Mouse (Mus musculus) lung, postnatal 10 days (tissue): ENCODE data around the gene Olfr922.

Source experiments
- DNase-seq: peaks from one replicate; pipeline ENCODE4 v3.0.0; 2021

Olfr922 gene

DNA sequence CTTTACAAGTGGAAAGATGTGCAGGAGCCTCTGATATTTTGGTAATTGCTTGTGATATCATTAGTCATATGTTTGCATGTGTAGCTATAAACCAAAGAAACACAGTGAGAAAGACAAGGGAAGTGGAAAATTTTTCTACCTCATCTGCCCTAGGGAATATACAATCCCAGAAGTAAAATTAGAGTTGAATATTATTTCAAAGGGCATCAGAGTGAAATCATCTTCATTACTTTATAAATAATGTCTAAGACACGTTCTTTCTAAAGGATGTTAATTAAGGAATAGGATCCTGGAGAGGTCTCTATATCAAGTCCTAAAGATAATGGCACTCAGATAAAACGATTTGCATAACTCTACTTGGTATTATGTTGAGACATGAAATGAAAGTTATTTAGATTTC lies at the start of gene Olfr922:
TSS of gene Olfr922 (plus strand) at position 301 of the 400 bp plus-strand sequence.
- DNase-seq: no peak

DNA sequence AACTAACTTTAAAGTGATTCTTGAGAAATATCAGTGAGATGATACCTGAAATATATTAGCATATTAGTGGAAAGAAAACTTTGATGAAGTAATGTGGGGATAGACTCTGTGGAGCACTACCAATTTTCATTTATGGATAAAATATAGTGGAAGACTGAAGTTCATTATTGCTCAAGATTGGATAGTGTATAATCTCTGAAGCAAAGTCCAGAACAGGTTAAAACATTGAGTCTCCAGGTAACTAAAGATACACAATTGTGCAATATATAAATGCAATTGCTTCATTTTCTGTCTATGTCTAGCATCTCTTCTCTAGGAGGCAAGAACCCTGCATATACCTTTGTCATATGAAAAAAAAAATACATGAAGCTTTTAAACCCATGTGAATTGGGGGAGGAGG lies 41.6 kb upstream of the Olfr922 start, which contains the start of gene Olfr921:
TSS of gene Olfr921 (plus strand) at position 301 of the 400 bp plus-strand sequence.
- no peak for DNase-seq

DNA sequence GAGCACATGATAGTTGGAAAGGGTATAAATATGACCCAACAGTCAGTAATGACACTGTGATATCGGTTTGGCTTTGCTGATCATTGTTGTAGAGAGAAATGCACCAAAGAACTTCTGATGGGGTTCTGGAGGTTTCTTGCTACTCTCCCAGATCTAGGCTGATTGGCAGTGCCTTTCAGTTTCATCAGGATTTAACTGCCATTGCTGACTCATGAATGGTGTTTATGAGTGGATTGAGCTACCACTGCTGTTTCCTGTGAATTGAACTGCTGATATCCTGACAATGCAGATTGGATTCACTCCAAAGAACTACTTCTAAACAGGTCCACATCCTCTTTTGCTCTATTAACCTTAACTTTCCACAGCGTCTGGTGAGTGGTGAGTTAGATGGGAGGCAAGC lies 21.7 kb upstream of the Olfr922 start:
- DNase-seq: no peak

DNA sequence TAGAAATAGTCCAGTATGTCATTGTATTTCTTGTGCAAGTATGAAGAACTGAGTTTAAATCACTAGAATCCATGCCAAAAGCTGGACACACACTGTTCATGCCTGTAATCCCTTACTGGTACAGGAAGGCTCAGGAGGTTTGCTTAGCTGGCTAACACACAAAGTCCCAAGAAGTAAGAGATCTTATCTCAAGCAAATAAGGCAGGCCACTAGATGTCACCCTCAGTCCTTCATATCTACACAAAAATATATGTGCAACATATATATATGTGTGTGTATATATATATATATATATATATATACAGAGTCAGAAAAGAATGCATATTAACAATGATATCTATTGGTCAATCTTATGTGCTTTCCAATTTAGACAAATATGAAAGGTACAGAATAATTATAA lies 8.7 kb upstream of the Olfr922 start:
- DNase-seq: no peak

DNA sequence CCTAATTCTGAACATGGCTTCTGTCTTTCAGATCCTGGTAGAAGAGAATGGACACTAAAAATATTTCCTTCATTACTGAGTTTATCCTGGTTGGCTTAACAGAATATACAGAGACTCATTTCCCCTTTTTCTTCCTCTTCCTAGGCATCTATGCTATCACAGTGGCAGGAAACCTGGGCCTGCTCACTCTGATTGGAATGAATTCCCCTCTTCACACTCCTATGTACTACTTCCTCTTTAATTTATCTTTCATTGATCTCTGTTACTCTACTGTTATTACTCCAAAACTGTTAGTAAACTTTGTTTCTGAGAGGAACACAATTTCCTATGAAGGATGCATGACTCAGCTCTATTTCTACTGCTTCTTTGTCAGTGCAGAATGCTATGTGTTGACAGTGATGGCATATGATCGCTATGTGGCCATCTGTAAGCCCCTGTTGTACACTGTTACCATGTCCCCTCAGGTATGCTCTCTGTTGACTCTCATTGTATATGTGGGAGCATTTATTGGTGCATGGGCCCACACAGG lies 1.1 kb downstream of the Olfr922 start:
- no peak for DNase-seq

DNA sequence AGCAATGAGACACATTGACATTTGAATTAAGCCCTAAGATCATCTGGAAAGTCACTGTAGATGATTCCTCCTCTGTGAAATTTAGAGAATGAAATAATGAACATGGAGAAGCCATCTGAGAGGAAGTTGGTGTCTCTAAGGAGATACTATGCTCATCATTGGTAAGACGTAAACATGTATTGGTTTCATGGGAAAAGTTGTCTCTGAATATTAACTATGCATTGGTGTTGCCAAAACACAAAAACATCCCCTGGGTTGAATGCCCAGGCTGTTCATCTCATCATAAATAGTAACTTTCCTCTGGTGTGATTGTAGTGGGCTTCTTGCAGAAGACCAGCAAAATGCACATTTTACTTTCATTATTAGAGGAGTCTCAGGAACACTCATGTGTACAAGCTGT lies 11.8 kb downstream of the Olfr922 start, which contains the start of gene Olfr923:
TSS of gene Olfr923 (plus strand) at position 301 of the 400 bp plus-strand sequence.
- DNase-seq: no peak

DNA sequence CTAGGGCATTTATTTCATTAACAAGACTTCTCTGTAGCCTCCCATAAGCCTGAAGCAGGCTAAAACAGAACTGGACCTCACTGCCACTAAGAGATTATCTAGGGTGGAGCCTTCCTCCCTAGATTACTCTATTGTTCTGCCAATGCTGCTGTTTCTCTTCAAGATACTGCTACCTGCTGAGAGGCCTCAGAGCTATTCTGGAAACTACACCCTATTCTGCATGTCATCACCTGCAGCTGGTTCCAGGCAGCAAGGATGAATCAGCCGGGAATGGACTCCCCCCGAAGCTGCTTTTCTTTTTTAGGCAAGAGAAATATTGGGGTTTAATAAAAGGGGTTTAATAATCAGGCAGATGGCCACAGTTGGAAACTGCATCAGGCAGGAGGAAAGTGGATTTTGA lies 18.6 kb downstream of the Olfr922 start:
- no peak for DNase-seq

DNA sequence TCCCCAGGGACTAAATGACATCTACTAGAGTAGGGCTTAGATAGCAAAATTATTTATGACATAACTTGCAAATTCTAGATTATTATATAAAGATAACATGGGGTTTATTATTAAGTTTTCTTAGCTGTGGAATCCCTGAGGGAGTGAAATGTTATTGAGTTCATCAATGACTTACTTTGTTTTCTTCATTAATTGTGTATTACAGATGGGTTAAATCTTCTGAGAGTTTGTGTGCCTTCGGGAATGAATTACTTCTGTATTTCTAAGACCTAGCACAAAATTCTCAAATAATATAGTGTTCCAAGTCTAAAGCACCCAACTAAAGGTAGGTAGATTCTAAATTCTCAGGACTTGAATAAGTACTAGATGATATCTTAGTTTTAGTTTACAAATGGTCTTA lies 29.7 kb downstream of the Olfr922 start, which contains the start of gene Olfr924:
TSS of gene Olfr924 (plus strand) at position 301 of the 400 bp plus-strand sequence.
- DNase-seq: no peak

DNA sequence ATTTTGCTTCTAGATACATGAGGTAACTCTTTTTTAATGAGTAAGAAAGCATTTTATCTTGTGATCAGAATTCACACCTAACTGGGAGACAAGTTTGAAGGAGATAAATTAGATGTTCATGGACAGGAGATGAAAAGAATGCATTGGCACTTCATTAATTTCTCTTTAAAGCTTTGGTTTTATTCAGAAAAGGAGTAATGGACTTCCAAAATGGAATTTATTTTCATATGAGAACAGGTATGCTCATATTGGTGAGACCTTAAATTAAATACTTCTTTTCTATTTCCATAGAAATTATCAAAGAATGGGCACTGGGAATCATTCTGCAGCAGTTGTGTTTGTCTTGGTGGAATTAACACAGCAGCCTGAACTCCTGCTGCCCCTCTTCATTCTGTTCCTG lies 40.3 kb downstream of the Olfr922 start, which contains the start of gene Olfr26:
TSS of gene Olfr26 (plus strand) at position 301 of the 400 bp plus-strand sequence.
- DNase-seq: no peak
